In the genomic region with DNA sequence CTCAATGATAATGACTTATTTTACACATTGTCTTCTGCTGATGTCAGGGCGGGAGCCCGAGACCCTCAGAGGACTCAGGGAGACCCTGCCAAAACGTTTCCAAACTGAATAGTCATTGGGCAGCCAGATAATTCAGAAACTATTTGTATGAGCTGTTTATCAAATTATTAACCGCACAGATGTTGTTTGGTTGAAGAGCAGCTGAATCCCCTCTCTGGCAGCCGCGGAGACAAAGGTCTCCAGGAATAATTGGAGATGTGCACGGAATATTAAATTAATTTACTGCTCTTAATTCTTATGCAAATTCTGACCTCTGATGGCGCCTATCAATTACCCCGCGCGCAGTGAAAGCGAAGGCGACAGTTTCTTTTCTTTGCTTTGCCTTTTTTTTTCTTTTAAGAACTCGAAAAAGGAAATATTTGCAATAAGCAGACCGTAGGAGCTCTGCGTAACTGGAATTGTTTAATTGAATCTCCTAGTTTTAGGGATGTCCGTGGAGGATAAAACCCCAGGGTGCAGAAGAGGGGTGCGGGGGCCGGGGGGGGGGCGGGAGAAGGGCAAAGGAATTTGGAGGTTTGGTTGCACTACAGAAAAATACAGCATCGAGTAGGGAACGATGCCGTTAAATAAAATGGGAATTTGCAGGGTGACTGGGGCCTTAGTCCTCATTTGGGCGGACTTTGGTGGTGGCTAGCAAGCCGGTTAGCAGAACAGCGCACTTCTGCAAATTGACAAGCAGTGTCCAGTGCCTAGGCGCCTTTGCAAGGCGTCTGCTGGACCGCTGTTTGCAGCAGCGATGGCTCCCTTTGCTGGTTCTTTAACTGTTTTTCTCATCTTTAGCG, we compare ENCODE assay signal across 12 mouse cellular contexts. TPM values are rescaled to one million over a fixed set of nuclear protein-coding genes. Genes with fewer than 3 reads are reported as not detected.
DNase-seq lines count a peak whose midpoint lies in the region; ATAC-seq and TF ChIP-seq lines count a peak whose summit lies in the region.
"Had no signal": no experiment of that assay in that cellular context is flagged by ENCODE, and none has a peak within 500 bp of the region (broad histone marks: within the 10 kb centered on the region; RNA-seq: fewer than 3 reads in every experiment).

No protein-coding gene starts in this region.

- H3K9ac ChIP-seq in forebrain, embryonic 12.5 days, result peak overlapping the region; percentile 44
- H3K9ac ChIP-seq in limb, embryonic 13.5 days, result no peak overlapping the region
- H3K9ac ChIP-seq: embryonic facial prominence, embryonic 15.5 days; liver, embryonic 13.5 days; stomach, embryonic 15.5 days had no signal

- no peak for TF ChIP-seq CTCF in lung, adult 2 months (IDR thresholded peaks at IDR 0.05; ENCODE audit: insufficient read depth, low read length)
- no peak for TF ChIP-seq CTCF in olfactory bulb, adult 2 months (IDR thresholded peaks at IDR 0.05; ENCODE audit: insufficient read depth, low read depth, low read length)

- no peaks in the 10 kb centered on the region for H3K9me3 ChIP-seq in forebrain, embryonic 12.5 days
- no peaks in the 10 kb centered on the region for H3K9me3 ChIP-seq in limb, embryonic 13.5 days
- H3K9me3 ChIP-seq: embryonic facial prominence, embryonic 15.5 days; liver, embryonic 13.5 days; stomach, embryonic 15.5 days had no signal

- peak; percentile 11 for DNase-seq in lung, adult 2 months
- no peak for DNase-seq in lung, postnatal 36 days
- DNase-seq in cerebellum, adult 9-11 months, result no peak
- DNase-seq: adrenal gland, adult 8-10 months; liver, embryonic 13.5 days had no signal

- H3K4me2 ChIP-seq in forebrain, embryonic 12.5 days, result peak overlapping the region; percentile 54
- H3K4me2 ChIP-seq in limb, embryonic 13.5 days (replicated peaks), result peak overlapping the region; percentile 21
- H3K4me2 ChIP-seq: liver, embryonic 13.5 days had no signal

- H3K27ac ChIP-seq in forebrain, embryonic 12.5 days, result peak overlapping the region; percentile 85
- no peak overlapping the region for H3K27ac ChIP-seq in limb, embryonic 13.5 days
- no peak overlapping the region for H3K27ac ChIP-seq in olfactory bulb, adult 2 months (ENCODE audit: insufficient read depth, low read depth, low read length)
- H3K27ac ChIP-seq: embryonic facial prominence, embryonic 15.5 days; liver, embryonic 13.5 days; stomach, embryonic 15.5 days had no signal

- peaks cover 6% of the 10 kb centered on the region; the same call in 1 of the 2 replicates for H3K4me1 ChIP-seq in lung, adult 2 months (ENCODE audit: control insufficient read depth, insufficient read depth, low read length)
- H3K4me1 ChIP-seq in forebrain, embryonic 12.5 days, result peaks cover 44% of the 10 kb centered on the region
- peaks cover 16% of the 10 kb centered on the region for H3K4me1 ChIP-seq in limb, embryonic 13.5 days
- H3K4me1 ChIP-seq in olfactory bulb, adult 2 months (ENCODE audit: control insufficient read depth, insufficient read depth, low read length), result peaks cover 13% of the 10 kb centered on the region; the same call in 1 of the 2 replicates

- H3K4me3 ChIP-seq in lung, adult 2 months (replicated peaks; ENCODE audit: extremely low read depth, low read depth, low read length), result no peak overlapping the region
- H3K4me3 ChIP-seq in forebrain, embryonic 12.5 days (replicated peaks), result peak overlapping the region; percentile 31
- H3K4me3 ChIP-seq in limb, embryonic 13.5 days, result peak overlapping the region; percentile 32
- 0 out of 2 replicates have a peak overlapping the region, but pooled peaks have one; percentile 16 for H3K4me3 ChIP-seq in olfactory bulb, adult 2 months (ENCODE audit: insufficient read depth, low read depth, low read length)
- H3K4me3 ChIP-seq: embryonic facial prominence, embryonic 15.5 days; liver, embryonic 13.5 days had no signal

- 12% methylated on average over 31 of the region's 31 CpGs for WGBS in lung, adult 2 months
- WGBS in forebrain, embryonic 12.5 days, result under 1% methylated on average over 31 of the region's 31 CpGs
- 4% methylated on average over 31 of the region's 31 CpGs for WGBS in limb, embryonic 13.5 days
- 16% methylated on average over 31 of the region's 31 CpGs for WGBS in olfactory bulb, adult 2 months

- no peaks in the 10 kb centered on the region for H3K36me3 ChIP-seq in forebrain, embryonic 12.5 days (replicated peaks)
- no peaks in the 10 kb centered on the region for H3K36me3 ChIP-seq in limb, embryonic 13.5 days
- H3K36me3 ChIP-seq: embryonic facial prominence, embryonic 15.5 days; liver, embryonic 13.5 days; stomach, embryonic 15.5 days had no signal

- H3K27me3 ChIP-seq in forebrain, embryonic 12.5 days, result peaks cover 78% of the 10 kb centered on the region
- peaks cover 93% of the 10 kb centered on the region for H3K27me3 ChIP-seq in limb, embryonic 13.5 days

- TF ChIP-seq POLR2A in lung, adult 2 months (IDR thresholded peaks at IDR 0.05; ENCODE audit: borderline replicate concordance, extremely low read depth, low read depth, low read length), result no peak
- no peak for TF ChIP-seq POLR2A in olfactory bulb, adult 2 months (IDR thresholded peaks at IDR 0.05; ENCODE audit: insufficient read depth, low read depth, low read length)

- ATAC-seq in forebrain, embryonic 12.5 days (ENCODE audit: low FRiP score), result 0 out of 2 replicates have a peak, but pooled peaks have one; percentile 13
- no peak for ATAC-seq in limb, embryonic 13.5 days (ENCODE audit: low FRiP score, low read depth)
- ATAC-seq in erythroid progenitor cell, adult 5-6 weeks (replicated peaks; ENCODE audit: low FRiP score, poor library complexity, severe bottlenecking), result no peak
- ATAC-seq in megakaryocyte-erythroid progenitor cell, adult 5-6 weeks (replicated peaks; ENCODE audit: low FRiP score, low TSS enrichment, poor library complexity, severe bottlenecking), result no peak

RNA-seq across cellular contexts. Expression of gene Kiz, which starts 22.2 kb away (rescaled TPM):
- polyA plus RNA-seq in lung, adult 2 months (2012; rRNA removed), result 5.5 and 8.0 TPM in 2 replicates
- 29.2 and 31.5 TPM in 2 replicates for polyA plus RNA-seq in forebrain, embryonic 12.5 days (2016; fragmentation: Nextera tagmentation; extraction: Ambion mirVana)
- 32.3 and 33.8 TPM in 2 replicates for polyA plus RNA-seq in limb, embryonic 13.5 days (2015; fragmentation: Nextera tagmentation; extraction: Ambion mirVana)
- polyA plus RNA-seq in olfactory bulb, adult 2 months (2012; ENCODE audit: insufficient read depth, insufficient read length, low replicate concordance, missing spikeins), result not detected in 2 replicates
- 28.1 and 32.4 TPM in 2 replicates for total RNA-seq in erythroid progenitor cell, adult 5-6 weeks (2015; ENCODE audit: low replicate concordance)
- 25.7 and 41.7 TPM in 2 replicates for total RNA-seq in erythroid progenitor cell, adult 5-6 weeks (2017; ENCODE audit: low replicate concordance)
- 23.7 and 27.4 TPM in 2 replicates for total RNA-seq in megakaryocyte-erythroid progenitor cell, adult 5-6 weeks (2014; fragmentation: Nextera tagmentation)
- 14.7 and 30.1 TPM in 2 replicates for total RNA-seq in megakaryocyte-erythroid progenitor cell, adult 5-6 weeks (2017)
